Mouse (Mus musculus) heart, postnatal 4 days (tissue): ENCODE results near the gene Pkn3. TPM values are rescaled to one million over a fixed set of nuclear protein-coding genes. Genes with fewer than 3 reads are reported as not detected.

Source experiments
- DNase-seq: peaks from one replicate; pipeline ENCODE4 v3.0.0; 2021
- total RNA-seq, 2 experiments: library from RNA; stranded (reverse); gene quantifications; 2 replicates each; pipeline ENCODE4 v1.2.3; 2021

The Pkn3 gene
- total RNA-seq, 2 experiments from 2014 or later = 15.3 to 17.9 TPM

DNA sequence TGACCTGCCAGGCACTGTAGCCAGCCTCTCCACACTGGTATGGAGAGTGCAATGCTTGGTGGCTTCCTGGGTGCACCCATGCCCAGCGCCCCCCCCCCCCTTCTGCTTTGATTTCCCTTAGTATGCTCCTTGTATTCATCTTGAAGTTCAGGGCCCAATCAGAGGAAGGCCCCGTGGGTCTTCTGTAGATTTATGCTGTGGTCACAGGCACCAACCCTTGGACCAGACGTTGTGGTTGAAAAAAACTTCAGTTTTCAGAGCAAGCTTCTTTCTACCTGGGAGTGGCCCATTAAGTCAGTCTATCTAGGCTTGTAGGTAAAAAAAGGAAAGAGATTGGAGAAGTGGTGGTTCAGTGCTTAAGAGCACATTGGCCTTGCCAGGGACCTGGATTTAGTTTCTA, 13.7 kb upstream of the Pkn3 start:
- no peak for DNase-seq

DNA sequence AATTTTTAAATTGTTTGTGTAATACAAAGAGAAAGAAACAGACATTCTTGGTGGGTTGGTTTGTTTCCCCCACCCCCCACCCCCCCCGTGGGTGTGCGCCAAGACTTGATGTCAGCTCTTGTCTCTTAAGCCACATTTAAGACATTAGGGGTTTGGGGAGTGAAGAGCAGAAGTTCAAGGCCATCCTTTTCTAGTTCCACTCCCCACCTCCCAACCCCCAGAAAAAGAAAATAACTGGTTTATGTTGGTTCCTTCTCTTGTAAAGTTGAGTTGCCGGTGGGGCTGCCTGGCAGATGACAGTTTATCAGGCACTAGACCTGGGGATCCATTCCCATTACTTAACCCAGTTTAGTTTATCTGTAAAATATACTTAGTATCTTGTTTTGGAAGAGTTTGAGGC, 13.2 kb upstream of the Pkn3 start:
- no peak for DNase-seq

DNA sequence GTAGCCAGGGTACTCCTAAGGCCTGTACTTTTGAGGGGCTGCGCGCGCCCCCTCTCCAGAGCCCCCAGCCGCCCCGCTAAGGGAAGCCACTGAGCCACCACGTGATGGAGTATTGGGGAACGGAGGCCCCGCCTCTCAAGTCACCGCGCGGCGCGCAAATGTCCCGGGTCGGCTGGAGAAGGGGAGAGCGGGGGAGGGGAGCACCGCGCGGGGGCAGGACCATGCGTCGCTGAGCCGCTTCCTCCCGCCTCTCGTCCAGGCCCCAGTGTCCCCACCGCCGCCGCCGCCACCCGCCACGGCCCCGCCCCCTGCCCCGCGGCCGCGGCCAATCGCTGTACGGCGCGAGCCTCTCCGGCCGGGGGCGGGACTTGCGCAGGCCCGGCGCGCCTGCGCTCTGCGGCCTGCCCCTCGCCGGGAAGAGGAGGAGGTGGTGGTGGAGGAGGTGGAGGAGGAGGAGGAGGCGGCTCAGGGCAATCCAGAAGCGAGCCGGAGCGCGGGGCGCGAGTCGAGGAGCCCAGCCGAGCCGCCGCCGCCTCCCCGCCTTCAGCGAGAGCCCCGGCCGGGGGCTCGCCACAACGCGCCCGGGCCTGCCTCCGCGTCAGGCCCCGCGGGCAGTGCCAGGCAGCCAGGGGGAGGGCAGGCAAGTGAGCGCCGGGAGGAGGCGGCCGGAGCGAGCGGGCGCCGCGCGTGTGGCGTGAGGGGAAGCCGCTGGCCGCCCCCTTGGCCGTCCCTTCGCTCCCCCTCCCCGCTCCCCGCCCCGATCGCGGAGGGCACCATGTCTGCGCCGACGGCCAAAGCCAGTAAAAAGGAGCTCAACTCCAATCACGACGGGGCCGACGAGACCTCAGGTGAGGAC, 11.2 kb upstream of the Pkn3 start:
- DNase-seq = peak; percentile 97

- peak; percentile 63 for DNase-seq
Observed at GRCm38 (mm10) chr2:30067031-30067888, 10.2 kb upstream of the Pkn3 start.

GRCm38 (mm10) chr2:30067962-30068361, 9.5 kb upstream of the Pkn3 start:
- no peak for DNase-seq

- no peak for DNase-seq
Observed at GRCm38 (mm10) chr2:30072875-30073274, 4.6 kb upstream of the Pkn3 start.

GRCm38 (mm10) chr2:30073285-30073684, 4.2 kb upstream of the Pkn3 start:
- DNase-seq = no peak

- no peak for DNase-seq
Observed at GRCm38 (mm10) chr2:30075625-30076024, 1.9 kb upstream of the Pkn3 start.

DNA sequence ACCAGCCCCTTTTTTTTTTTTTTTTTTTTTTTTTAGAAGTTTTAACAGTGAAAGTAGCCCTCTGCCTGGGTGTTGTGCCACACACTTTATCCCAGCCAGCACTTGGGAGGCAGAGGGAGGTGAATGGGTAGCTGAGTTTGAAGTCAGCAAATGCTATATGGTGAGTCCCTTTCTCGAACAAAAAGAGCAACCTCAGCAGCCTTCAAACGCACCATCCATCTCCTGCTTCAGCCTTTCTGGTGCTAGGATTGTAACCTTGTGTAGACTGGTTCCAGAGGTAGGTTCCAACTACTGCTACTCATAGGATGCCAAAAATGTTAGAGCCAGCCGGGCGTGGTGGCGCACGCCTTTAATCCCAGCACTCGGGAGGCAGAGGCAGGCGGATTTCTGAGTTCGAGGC, 1.0 kb upstream of the Pkn3 start:
- no peak for DNase-seq

GRCm38 (mm10) chr2:30076959-30077358, 525 bp upstream of the Pkn3 start:
- DNase-seq = no peak

- DNase-seq = peak; percentile 57
Observed at GRCm38 (mm10) chr2:30078349-30078712, 847 bp downstream of the Pkn3 start.

DNA sequence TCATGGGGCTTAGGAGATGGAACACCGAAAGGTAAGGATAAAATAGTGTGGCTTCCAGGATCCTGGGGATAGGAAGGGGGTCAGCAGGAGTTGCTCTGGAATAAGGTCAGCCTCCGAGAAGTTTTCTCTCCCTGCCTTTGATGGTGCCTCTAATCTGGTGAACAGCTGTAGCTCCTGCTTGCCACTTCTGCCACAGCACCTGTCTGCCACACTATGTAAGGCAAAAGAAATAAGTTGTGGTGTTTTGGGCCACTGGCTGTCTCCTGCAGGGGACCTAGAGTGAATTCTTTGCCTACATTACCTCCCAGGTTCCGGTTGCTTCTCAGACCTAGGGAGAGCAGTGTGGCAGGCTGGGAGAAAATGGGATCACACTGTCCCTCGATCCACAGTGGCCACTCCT, 1.3 kb downstream of the Pkn3 start:
- no peak for DNase-seq

DNA sequence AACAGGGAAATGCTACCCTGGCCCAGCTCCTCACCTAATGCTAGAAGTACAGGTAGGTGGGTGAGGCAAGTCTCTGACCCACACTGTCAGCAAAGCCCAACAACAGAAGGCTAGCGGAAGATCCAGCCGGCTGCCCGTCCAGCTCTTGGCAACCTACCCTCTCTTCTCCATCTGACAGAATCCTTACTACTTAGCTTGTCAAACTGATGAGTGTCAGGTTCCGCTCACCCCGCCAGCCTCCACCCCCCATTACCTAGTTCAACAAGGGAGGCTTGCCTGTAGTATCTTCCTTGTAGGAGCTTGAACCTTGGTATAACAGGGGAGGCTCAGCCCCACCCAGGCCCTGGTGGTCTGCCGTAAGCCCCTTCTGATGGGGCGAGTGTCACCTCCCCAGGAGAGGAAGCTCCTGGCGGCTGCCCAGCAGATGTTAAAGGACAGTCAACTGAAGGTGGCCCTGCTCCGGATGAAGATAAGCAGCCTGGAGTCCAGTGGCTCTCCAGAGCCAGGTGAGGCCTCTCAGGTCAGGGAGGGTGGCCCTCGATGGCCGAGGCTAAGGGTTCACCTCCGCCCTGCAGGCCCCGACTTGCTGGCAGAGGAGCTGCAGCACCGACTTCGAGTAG, 2.8 kb downstream of the Pkn3 start:
- DNase-seq = no peak

GRCm38 (mm10) chr2:30084113-30084512, 6.6 kb downstream of the Pkn3 start:
- DNase-seq = no peak

DNA sequence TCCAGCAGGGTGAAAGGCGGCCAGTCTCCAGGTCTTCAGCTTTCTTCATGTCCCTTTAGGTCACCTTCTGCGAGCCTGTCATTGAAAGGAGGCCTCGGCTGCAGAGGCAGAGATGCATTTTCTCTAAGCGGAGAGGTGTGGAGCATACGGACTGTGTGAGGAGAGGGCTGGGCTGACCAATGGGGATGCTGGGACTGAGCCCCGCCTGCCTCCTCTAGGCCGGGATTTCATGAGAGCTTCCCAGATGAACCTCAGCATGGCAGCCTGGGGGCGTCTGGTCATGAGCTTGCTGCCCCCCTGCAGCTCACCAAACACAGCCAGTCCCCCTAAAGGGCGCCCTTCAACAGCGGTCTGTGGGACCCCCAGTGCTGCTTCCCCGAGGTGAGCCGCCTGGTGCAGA, 7.1 kb downstream of the Pkn3 start:
- DNase-seq = no peak

DNA sequence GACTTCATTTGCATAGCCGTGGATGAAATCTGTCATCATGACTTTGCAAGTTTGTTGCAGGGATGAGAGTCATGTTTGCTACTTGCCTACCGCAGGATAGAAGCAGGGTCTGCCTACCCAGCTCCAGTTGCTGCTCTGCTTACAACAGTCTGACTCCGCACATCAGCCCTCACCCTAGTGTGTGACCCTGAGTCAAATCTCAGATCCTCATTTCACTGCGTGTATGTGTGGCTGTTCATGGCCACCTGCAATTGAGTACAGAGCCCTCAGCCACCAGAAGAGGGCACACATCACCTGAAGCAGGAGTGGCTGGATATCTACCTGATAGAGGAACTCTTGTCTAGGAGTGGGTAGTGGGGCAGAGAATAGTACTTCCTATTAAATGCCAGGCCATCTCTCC, 9.8 kb downstream of the Pkn3 start:
- DNase-seq = no peak

DNA sequence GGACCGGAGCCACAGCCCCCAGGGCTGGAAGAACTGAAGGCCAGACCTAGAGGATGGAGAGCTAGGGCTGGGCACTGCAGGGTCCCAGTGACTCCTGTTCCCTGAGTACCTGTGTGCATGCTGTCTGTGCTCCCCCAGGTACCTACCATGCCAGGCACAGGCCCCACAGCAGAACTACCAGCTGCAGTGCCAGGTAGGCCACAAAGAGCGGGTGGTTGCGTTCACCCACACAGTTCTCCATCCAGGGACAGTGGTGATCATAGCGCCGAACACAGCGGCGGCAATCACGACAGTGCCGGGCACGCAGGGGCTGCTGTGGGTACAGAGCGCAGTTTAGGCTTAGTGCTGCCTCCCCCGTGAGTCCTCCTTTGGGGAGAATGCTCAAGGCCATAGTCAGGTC, 14.0 kb downstream of the Pkn3 start:
- DNase-seq = no peak

GRCm38 (mm10) chr2:30092280-30092918, 14.9 kb downstream of the Pkn3 start:
- DNase-seq = no peak

DNA sequence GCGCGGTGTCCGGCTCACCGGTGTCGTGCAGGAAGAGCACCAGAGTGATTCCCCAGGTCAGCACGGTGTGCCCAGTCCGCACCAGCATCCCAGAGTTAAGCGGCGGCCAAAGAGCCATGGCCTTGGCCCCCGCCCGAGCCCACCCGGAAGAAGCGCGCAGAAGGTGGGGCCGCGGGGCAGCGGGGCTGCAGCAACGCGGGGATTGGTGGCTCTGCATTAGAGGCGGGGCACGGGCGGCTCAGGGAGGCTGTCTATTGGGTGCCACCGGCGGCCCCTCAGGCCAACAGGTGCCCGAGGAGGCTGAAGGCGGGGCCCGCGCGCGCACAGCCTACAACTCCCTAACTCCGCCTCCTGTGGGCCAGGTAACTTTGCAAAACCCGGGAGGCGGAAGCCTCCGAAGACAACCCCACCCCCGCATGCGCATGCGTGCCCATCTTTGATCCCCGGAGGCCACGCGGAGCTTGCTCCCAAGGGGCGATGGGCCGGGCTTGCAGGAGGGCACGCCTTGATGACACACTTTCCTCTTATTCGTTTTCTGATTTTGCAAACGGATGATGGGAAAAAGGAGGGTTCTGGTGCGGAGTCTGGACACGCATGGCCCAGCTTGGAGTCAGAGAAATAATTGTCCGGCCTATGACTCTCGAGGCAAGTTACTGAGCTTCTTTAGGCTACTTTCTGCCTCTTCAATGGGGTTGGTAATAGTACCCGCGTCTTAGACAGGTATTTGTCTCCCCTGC, 16.2 kb downstream of the Pkn3 start, which contains the start of gene Zdhhc12:
TSS of gene Zdhhc12 (minus strand) at position 178 of the 737 bp plus-strand sequence.
- DNase-seq = peak; percentile 92

GRCm38 (mm10) chr2:30094208-30094588, 16.7 kb downstream of the Pkn3 start:
- DNase-seq = no peak

GRCm38 (mm10) chr2:30095882-30096527, 18.5 kb downstream of the Pkn3 start:
- peak; percentile 69 for DNase-seq
